Mouse (Mus musculus): ENCODE data around the gene Snx18.

GRCm38 (mm10) chr13:113555226-113555625 lies 63.1 kb downstream of the Snx18 start:
- TF ChIP-seq CTCF (IDR thresholded peaks at IDR 0.05; ENCODE audit: extremely low read depth, insufficient read depth, insufficient read length, insufficient replicate concordance) (no peak), POLR2A (IDR thresholded peaks at IDR 0.05; ENCODE audit: low read depth, low read length) (no peak)
